In the genomic region with DNA sequence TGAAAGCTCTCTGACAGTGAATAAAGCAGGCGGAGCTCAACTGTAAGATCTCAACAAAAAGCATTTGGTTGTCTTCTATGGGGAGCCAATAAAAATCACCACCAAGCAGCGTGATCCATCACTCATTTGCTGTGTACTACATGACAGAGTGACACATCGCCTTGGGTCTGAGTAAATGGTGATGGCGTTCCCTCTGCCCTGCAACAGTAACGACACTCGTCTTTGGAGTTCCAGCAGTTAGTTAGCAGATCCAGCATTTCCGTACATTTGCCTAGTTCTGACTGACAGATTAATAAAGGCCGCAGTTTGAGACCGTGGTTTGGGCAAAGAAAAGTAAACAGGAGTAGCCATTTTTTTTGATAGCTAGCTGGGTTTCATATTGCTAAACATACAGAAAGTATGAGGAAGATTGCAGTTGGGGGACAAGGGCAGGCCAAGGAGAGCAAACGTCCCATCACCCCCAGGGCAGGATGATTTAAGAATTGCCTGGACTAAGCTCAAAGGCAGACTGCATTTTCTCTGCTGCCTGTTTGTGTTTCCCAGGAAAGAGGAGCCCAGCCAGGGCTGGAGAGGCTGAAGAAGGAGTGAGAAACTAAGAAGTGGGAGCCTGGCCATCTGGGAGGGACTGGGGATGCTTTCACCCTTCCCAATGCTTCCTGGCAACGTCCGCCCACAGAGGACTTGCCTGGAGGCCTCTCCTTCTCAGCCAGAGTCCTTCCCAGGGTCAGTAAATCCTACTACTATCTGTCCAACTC, we compare ENCODE assay signal across 8 mouse cellular contexts. TPM values are rescaled to one million over a fixed set of nuclear protein-coding genes. Genes with fewer than 3 reads are reported as not detected.
A peak's percentile ranks its signal among the peaks of the same experiment; 100 is the strongest.
DNase-seq lines count a peak whose midpoint lies in the region; ATAC-seq lines count a peak whose summit lies in the region.

No protein-coding gene starts in this region.

- WGBS in kidney, embryonic 14.5 days: 26% methylated on average over 12 of the region's 12 CpGs
- 39% methylated on average over 12 of the region's 12 CpGs for WGBS in forebrain, embryonic 15.5 days
- WGBS in hindbrain, embryonic 12.5 days: 49% methylated on average over 12 of the region's 12 CpGs
- WGBS in lung, embryonic 16.5 days: 30% methylated on average over 12 of the region's 12 CpGs
- whole genome bisulfite sequencing in limb, embryonic 10.5 days: 69% methylated on average over 12 of the region's 12 CpGs

- H3K4me3 ChIP-seq in kidney, embryonic 14.5 days (ENCODE audit: low read length): no peak overlapping the region
- H3K4me3 ChIP-seq in forebrain, embryonic 15.5 days: no peak overlapping the region
- no peak overlapping the region for H3K4me3 ChIP-seq in hindbrain, embryonic 12.5 days
- no peak overlapping the region for H3K4me3 ChIP-seq in lung, embryonic 16.5 days (ENCODE audit: low read length)
- H3K4me3 ChIP-seq in limb, embryonic 10.5 days: no peak overlapping the region

- ATAC-seq in kidney, embryonic 14.5 days (ENCODE audit: low FRiP score, low TSS enrichment): peak; percentile 81
- ATAC-seq in forebrain, embryonic 15.5 days (replicated peaks): peak; percentile 75
- ATAC-seq in hindbrain, embryonic 12.5 days (ENCODE audit: low FRiP score): 0 out of 2 replicates have a peak, but pooled peaks have one; percentile 22
- ATAC-seq in lung, embryonic 16.5 days (ENCODE audit: low read depth): peak; percentile 84
- no peak for ATAC-seq in monocyte, adult 5-6 weeks (replicated peaks; ENCODE audit: insufficient number of reproducible peaks, low FRiP score, low TSS enrichment, poor library complexity, severe bottlenecking)

- H3K9me3 ChIP-seq in kidney, embryonic 14.5 days (ENCODE audit: control insufficient read depth, low read length): no peaks in the 10 kb centered on the region
- no peaks in the 10 kb centered on the region for H3K9me3 ChIP-seq in forebrain, embryonic 15.5 days
- no peaks in the 10 kb centered on the region for H3K9me3 ChIP-seq in hindbrain, embryonic 12.5 days (replicated peaks)
- no peaks in the 10 kb centered on the region for H3K9me3 ChIP-seq in lung, embryonic 16.5 days (ENCODE audit: control insufficient read depth, low read length)
- no peaks in the 10 kb centered on the region for H3K9me3 ChIP-seq in limb, embryonic 10.5 days (replicated peaks)

- no peaks in the 10 kb centered on the region for H3K27me3 ChIP-seq in kidney, embryonic 14.5 days (ENCODE audit: control insufficient read depth, insufficient read depth, low read length)
- H3K27me3 ChIP-seq in forebrain, embryonic 15.5 days: no peaks in the 10 kb centered on the region
- no peaks in the 10 kb centered on the region for H3K27me3 ChIP-seq in hindbrain, embryonic 12.5 days
- H3K27me3 ChIP-seq in lung, embryonic 16.5 days (ENCODE audit: control insufficient read depth, insufficient read depth, low read depth, low read length): no peaks in the 10 kb centered on the region
- H3K27me3 ChIP-seq in limb, embryonic 10.5 days (ENCODE audit: low read depth, poor library complexity, severe bottlenecking): no peaks in the 10 kb centered on the region

- no peaks in the 10 kb centered on the region for H3K36me3 ChIP-seq in kidney, embryonic 14.5 days (ENCODE audit: control insufficient read depth, insufficient read depth, low read length)
- H3K36me3 ChIP-seq in forebrain, embryonic 15.5 days: no peaks in the 10 kb centered on the region
- H3K36me3 ChIP-seq in hindbrain, embryonic 12.5 days: no peaks in the 10 kb centered on the region
- no peaks in the 10 kb centered on the region for H3K36me3 ChIP-seq in lung, embryonic 16.5 days (ENCODE audit: control insufficient read depth, insufficient read depth, low read length)
- no peaks in the 10 kb centered on the region for H3K36me3 ChIP-seq in limb, embryonic 10.5 days

- H3K4me2 ChIP-seq in kidney, embryonic 14.5 days (replicated peaks; ENCODE audit: low read depth, low read length): no peak overlapping the region
- H3K4me2 ChIP-seq in forebrain, embryonic 15.5 days (replicated peaks): no peak overlapping the region
- H3K4me2 ChIP-seq in hindbrain, embryonic 12.5 days (replicated peaks): no peak overlapping the region
- H3K4me2 ChIP-seq in lung, embryonic 16.5 days (ENCODE audit: low read depth, low read length): 0 out of 2 replicates have a peak overlapping the region, but pooled peaks have one; percentile 25

- DNase-seq in kidney, adult 18-20 months: no peak
- peak; percentile 80 for DNase-seq in right cerebral cortex, postnatal 10 days (ENCODE audit: low spot score in 2 of 2)
- no peak for DNase-seq in limb, embryonic 10.5 days (ENCODE audit: low spot score)

- 0 out of 2 replicates have a peak, but pooled peaks cover 4% of the 10 kb centered on the region for H3K4me1 ChIP-seq in kidney, embryonic 14.5 days (ENCODE audit: control insufficient read depth, insufficient read depth, low read length)
- 0 out of 2 replicates have a peak, but pooled peaks cover 6% of the 10 kb centered on the region for H3K4me1 ChIP-seq in forebrain, embryonic 15.5 days
- H3K4me1 ChIP-seq in hindbrain, embryonic 12.5 days: peaks cover 2% of the 10 kb centered on the region; the same call in 1 of the 2 replicates
- peaks cover 10% of the 10 kb centered on the region; the same call in 1 of the 2 replicates for H3K4me1 ChIP-seq in lung, embryonic 16.5 days (replicated peaks; ENCODE audit: control insufficient read depth, insufficient read depth, low read length)
- H3K4me1 ChIP-seq in limb, embryonic 10.5 days: peaks cover 5% of the 10 kb centered on the region; the same call in 1 of the 2 replicates

- no peak overlapping the region for H3K27ac ChIP-seq in kidney, embryonic 14.5 days (ENCODE audit: low read depth, low read length)
- peak overlapping the region; percentile 68 for H3K27ac ChIP-seq in forebrain, embryonic 15.5 days (replicated peaks)
- 0 out of 2 replicates have a peak overlapping the region, but pooled peaks have one; percentile 23 for H3K27ac ChIP-seq in hindbrain, embryonic 12.5 days
- peak overlapping the region; percentile 53 for H3K27ac ChIP-seq in lung, embryonic 16.5 days (ENCODE audit: low read length)
- no peak overlapping the region for H3K27ac ChIP-seq in limb, embryonic 10.5 days

- no peak overlapping the region for H3K9ac ChIP-seq in kidney, embryonic 14.5 days (ENCODE audit: low read depth, low read length)
- H3K9ac ChIP-seq in forebrain, embryonic 15.5 days (replicated peaks): no peak overlapping the region
- no peak overlapping the region for H3K9ac ChIP-seq in hindbrain, embryonic 12.5 days
- H3K9ac ChIP-seq in lung, embryonic 16.5 days (ENCODE audit: low read length): peak overlapping the region; percentile 14; the same call in 1 of the 2 replicates

RNA-seq across cellular contexts. Expression of a gene that starts 11.5 kb away (rescaled TPM):
- 7.8 and 9.9 TPM in 2 replicates for polyA plus RNA-seq in kidney, embryonic 14.5 days (2014; fragmentation: Nextera tagmentation; extraction: Ambion mirVana)
- 36.6 and 39.8 TPM in 2 replicates for polyA plus RNA-seq in forebrain, embryonic 15.5 days (2015; fragmentation: Nextera tagmentation; extraction: Ambion mirVana)
- 44.2 and 45.3 TPM in 2 replicates for polyA plus RNA-seq in hindbrain, embryonic 12.5 days (2016; fragmentation: Nextera tagmentation; extraction: Ambion mirVana)
- 2.7 TPM in 2 replicates for polyA plus RNA-seq in lung, embryonic 16.5 days (2015; fragmentation: Nextera tagmentation; extraction: Ambion mirVana)
- 16.0 and 16.4 TPM in 2 replicates for polyA plus RNA-seq in limb, embryonic 10.5 days (2016; fragmentation: Nextera tagmentation; extraction: Ambion mirVana)
- total RNA-seq in monocyte, adult 5-6 weeks (2017): not detected in 3 replicates

RNA-seq across cellular contexts. Expression of a gene that starts 56.1 kb away (rescaled TPM):
- polyA plus RNA-seq in kidney, embryonic 14.5 days (2014; fragmentation: Nextera tagmentation; extraction: Ambion mirVana): 24.4 and 42.5 TPM in 2 replicates
- 52.6 and 57.1 TPM in 2 replicates for polyA plus RNA-seq in forebrain, embryonic 15.5 days (2015; fragmentation: Nextera tagmentation; extraction: Ambion mirVana)
- polyA plus RNA-seq in hindbrain, embryonic 12.5 days (2016; fragmentation: Nextera tagmentation; extraction: Ambion mirVana): 65.6 and 74.4 TPM in 2 replicates
- polyA plus RNA-seq in lung, embryonic 16.5 days (2015; fragmentation: Nextera tagmentation; extraction: Ambion mirVana): 16.2 and 16.6 TPM in 2 replicates
- 26.3 and 30.3 TPM in 2 replicates for polyA plus RNA-seq in limb, embryonic 10.5 days (2016; fragmentation: Nextera tagmentation; extraction: Ambion mirVana)
- total RNA-seq in monocyte, adult 5-6 weeks (2017): 29.3 to 39.8 TPM (median 36.1 TPM) in 3 replicates

Comparison
In these comparisons a context has a peak if more than half of its experiments do, and no peak if none do; other contexts are left out.
1. H3K27ac ChIP-seq: peak in forebrain, embryonic 15.5 days (single experiment), hindbrain, embryonic 12.5 days (single experiment) and lung, embryonic 16.5 days (single experiment); none in kidney, embryonic 14.5 days (single experiment) and limb, embryonic 10.5 days (single experiment).
2. DNase-seq: peak in right cerebral cortex, postnatal 10 days (2 of 2); none in kidney, adult 18-20 months (single experiment) and limb, embryonic 10.5 days (single experiment).